Mouse (Mus musculus): ENCODE measurements at regions not wholly inside any gene's neighbourhood (a gene's known extent, or its start where the extent isn't known, plus 50 kb on each side); places are given as distances from the start of the nearest gene placed in this dataset.

DNA sequence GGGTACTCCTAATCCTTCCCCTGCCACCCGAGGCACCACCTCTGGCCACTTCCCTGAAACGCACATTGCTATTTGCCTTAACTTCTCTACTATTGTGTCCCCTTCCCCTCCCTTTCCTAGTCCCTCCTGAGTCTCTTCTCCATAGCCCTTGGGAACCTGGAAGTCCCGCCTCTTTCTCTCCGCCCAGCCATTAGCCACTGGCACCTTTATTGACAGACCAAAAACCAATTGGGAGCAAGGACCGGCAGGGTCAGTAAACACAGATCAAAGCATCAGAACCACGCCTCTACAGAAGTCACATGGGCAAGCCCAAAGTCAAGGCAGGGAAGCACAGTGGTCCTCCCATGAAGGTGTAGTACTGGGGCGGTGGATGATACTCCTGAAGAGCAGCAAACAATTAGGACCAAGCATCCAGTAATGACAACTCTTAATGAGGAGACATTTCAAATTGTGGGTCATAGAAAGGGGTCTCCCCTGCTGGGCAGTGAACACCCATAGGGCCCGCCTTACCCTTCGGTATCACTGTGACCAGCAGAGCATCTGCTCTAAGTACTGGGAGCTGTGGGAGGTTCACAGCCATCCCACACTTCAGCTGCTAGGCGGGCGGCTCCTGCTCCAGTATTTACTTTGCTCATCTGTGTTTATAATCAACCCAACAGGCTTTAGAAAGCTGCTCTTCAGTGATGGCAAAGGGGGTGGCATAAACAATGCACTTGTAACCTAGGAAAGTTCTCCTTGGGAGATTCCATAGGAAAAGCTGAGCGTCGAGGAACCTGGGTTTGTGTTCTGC, 226.5 kb upstream of the Mphosph6 start:
- DNase-seq, result no peak

DNA sequence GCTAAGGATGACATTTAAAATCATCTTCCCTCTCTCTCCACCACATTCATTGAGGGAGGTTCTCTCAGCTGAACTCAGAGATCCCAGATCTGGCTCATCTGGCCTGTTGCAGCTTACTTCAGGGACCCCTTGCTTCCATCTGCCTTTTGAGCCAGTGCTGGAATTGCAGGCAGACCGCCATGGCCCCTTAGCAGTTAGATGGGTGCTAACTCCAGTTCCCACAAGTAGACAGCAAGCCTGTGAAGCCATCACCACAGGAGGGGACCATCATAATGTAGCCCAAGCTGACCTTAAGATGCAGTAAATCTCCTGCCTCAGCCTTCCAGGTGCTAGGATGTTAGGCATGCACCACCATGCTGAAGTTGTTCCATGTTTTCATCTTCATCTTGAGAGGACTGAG, 221.7 kb upstream of the Mphosph6 start:
- no peak for DNase-seq

DNA sequence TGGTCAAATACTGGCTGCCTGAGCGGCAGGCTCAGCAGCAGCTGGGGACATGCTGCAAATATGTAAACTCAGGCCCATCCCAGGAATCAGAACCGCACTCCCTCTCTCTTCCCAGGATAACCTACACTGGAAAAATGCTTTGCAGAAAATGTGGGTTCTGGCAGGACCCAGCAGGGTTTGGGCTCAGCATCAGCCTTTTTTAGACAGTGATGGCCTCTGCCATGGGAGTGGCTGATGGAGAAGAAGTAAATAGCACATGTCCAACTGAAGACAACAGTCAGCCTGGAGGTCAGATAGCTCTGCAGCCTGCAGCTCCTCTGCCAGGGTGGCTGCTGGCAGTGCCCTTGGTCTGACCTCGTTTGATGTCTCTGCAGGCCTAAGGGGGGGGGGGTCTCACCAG, 220.2 kb upstream of the Mphosph6 start:
- no peak for DNase-seq

DNA sequence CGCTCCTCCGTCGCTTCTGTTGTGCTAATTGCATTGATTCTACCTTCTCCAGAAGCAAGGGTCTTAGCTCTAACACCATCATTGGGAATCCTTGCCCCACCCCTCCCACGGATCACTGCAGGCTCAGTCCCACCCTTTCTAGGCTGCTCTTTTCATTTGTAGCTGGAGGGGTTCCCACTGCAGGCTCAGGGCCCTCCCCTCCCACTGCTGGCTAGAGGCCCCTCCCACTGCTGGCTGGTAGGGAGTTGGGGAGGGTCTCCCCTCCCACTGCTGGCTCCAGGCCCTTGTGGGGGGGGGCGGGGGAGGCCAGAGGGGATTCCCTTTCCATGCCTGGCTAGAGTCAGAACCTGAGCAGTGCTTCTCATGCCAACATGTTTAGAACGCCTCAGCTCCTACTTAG, 215.5 kb upstream of the Mphosph6 start:
- DNase-seq, result no peak

DNA sequence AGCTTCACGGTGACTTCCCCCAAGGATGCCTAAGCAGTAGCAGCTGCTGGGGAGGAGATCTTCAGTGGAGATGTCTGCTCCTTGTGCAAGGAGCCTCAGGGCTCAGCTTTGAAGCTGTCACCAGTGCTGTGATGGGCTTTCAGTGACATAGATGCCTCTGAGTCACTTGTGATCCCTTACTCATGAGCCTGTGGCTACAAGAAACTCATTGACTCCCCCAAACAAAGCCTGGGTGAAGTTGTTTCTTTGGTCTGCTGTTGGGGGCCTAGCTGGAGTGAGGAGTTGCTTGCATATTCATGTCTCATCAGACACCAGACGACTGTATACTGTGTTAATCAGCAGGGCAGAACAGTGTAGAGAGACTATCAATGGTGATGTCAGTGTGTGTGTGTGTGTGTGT, 203.4 kb upstream of the Mphosph6 start:
- DNase-seq, result no peak

DNA sequence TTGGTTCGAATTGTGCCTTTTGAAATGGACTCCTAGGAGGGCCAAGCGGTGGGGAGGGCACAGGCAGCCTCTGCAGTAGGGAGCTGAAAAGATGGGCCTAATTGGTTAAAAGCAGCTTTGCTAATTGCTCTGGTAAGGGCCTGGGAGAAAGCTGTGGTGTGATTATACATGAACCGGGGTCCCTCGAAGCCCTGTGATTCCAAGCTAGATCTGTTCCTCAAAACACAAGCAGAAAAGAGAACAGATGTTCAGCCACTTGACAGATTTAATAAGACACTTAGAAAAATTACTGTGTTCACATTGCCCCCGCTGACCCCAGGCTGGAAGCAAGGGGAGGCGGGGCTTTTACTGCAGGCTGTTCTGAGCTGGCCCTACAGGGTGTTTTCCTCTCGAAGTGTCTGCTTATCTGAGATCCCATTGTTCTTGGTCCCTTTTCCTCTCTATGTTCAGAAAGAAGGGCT, 202.7 kb upstream of the Mphosph6 start:
- no peak for DNase-seq

DNA sequence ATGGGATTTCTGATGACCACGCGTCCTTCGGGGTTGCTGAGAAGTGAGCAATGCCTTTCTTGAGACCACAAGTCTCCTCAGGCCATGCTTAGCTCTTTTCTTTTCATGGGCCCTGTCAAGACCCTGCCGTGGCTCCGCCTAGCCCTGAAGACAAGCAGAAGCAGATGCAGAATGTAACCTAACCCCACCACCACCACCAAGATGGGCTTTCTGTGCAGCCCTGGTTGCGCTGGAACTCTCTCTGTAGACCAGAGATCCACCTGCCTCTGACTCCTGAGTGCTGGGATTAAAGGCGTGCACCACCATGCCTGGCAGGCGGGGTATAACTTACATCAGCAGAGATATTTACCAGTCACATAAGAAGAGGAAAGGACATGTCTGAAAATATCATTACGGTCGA, 199.4 kb upstream of the Mphosph6 start:
- DNase-seq, result no peak

DNA sequence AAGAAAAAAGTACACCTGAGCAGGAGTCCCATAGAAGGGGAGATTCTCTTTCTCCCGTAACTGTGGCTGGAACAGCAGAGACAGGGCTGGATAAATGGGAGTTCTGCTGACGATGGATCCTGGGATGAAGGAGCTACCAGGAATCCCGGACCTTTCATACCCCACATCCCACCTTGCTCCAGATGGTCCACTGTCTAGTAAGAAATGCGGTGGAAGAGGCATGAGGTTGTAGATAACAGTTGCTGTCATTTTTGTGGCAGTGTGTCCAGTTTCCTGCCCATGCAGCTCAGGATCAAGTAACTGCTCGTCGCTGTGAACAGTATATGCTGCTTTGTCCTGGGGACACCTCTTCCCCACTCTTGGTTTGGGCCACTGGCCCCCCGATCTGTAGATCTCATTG, 190.1 kb upstream of the Mphosph6 start:
- DNase-seq, result no peak

DNA sequence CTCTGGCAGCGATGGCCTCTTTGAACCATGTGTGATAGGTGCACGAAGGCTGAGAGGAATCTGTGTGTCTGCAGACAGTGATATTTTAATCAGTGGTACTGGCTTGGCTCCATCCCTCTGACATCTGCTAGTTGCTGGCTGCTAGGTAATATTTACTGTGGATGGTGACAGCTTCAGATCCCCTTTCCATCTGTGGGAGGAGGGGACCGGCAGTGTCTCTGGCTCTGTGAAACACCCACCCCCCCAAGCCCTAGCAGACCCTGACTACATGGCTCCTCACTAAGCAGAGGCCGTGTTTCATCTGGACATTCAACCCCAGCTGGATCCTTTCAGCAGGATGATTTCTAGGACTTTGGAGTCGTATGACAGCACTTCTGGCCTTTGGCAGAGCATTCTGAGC, 187.0 kb upstream of the Mphosph6 start:
- no peak for DNase-seq

DNA sequence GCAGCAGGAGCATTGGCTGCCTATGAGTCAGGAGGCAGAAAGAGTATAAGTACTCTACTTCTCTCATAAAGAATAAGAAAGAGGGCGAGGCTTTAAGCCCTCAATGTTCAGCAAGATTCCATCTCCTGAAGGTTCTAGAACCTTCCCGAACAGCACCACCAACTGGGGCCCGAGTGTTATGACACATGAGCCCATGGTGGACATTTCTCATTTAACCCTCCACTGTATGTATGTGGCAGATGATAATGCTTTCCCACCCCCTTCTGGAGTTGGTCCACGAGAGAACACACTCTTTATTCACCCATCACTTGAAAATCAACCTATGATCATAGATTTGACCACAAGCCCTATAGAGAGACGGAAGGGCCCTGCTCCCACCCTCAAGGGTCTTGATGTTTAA, 166.6 kb upstream of the Mphosph6 start:
- DNase-seq, result no peak

DNA sequence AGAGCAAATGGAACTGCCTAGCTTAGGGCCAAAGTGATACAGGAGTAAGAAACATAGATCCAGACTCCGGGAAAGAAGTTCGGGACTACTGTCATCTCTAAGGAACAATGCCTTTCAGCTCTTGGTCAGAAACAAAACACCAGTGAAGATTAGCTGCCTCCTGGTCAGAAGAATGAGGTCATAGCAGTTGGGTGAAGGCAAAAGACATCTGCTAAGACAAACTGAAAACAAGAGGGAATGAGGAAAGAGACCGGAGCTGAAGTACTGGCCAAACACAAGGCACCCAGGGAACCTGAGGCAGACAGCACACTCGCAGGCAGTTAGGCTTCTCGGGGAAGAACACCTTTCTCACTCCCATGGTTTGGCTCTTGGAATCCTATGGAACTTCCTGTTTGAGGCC, 164.8 kb upstream of the Mphosph6 start:
- no peak for DNase-seq

DNA sequence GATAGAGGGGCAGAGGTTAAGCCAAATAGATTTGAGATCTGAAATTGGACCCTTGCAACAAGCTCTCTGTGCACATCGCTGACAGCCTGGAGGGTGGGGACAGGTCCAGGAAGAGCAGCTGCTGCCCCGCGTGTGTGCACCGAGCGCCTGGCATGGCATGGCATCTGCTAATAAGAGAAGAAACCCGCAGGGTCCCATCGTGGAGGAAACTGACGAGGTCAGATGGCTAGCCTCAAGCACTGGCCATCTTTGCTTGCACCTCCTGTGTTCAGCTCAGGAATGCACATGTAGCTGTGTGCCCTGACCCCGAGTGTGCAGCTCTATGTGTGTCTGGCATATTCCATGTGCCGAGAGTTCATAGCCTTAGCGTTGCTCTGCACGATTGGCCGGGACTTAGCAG, 161.7 kb upstream of the Mphosph6 start:
- DNase-seq, result no peak

DNA sequence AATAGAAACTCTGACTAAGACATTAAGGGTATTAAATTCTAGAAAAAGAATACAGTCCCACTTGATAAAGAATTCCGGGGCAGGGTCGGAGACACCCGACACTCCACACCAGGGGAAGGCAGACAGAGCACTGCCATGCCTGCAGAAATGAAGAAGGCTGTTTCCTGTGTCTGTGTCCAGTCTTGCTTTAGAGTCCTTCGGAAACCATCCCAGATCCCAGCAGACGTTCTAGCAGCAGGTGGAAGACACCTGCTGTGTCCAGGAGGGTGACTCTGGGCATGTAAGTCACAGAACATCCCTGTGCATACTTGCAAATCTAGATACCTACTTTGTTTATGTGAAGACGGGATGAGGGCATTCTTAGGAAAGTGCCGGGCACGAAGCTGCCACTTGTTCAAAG, 160.9 kb upstream of the Mphosph6 start:
- DNase-seq, result no peak

DNA sequence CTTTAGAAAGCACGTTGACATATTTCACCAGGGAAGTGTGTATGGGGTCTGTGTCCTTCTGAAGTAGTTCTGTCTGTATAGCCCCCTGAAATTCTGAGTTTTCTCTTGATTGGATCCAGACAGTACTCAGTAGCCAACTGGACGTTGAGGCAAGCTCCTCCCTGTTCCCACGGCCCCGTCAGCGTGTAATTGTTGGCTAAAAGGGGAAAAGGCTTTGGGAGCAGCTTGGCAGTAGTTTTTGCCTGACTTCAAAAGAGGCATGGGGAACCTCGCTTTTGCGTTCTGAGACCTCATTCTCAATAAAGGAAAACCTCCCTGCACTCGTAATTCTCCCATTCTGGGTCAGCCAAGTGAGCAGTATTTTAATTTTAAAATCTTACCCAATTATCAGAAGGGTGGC, 157.8 kb upstream of the Mphosph6 start:
- no peak for DNase-seq

DNA sequence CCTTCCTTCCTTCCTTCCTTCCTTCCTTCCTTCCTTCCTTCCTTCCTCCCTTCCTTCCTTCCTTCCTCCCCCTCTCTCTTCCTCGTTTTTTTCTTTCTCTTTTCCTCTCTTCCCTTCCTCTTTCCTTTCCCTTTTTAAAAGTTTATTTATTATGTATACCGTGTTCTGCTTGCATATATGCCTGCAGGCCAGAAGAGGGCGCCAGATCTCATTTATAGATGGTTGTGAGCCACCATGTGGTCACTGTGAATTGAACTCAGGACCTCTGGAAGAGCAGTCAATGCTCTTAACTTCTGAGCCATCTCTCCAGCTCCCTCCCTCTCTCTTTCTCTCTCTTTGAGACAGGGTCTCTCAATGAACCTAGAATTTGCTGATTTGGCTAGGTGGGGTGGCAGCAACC, 157.2 kb upstream of the Mphosph6 start:
- DNase-seq, result no peak

DNA sequence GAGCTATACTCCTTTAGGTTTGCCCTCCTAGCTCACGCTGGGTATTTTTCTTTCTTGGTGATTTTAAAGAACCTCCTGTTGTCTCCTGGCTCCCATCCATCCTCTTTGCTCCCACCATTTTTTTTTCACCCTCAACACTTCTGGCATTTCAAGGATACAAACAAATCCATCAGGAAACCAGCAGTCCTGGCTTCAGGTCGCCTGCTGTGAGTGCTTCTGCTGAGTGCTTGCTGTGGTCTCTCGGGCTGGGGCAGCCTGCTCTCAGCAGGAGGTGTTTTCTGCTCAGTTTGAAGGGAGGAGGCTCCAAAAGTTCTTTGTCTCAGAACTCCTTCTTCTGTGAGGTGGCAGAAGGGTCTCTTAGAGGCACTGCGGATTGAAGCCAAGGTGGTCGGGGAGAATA, 149.9 kb upstream of the Mphosph6 start:
- no peak for DNase-seq

DNA sequence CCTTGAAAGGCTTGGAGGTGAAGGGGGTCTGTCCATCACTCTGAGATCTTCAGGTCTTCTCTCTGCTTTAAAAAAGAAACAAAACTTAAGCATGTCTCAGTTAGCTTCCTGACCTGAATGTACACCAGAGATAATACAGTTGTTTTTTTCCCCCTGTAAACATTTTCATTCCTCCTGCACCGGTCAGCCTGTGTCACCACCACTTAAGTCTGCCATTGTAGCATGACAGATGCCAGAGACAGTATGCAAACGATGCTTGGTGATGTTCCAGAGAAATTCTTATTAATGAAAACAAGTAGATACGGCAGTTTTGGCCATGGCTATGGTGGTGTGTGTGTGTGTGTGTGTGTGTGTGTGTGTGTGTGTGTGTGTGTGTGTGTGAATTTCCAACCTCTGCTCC, 144.8 kb upstream of the Mphosph6 start:
- DNase-seq, result no peak

DNA sequence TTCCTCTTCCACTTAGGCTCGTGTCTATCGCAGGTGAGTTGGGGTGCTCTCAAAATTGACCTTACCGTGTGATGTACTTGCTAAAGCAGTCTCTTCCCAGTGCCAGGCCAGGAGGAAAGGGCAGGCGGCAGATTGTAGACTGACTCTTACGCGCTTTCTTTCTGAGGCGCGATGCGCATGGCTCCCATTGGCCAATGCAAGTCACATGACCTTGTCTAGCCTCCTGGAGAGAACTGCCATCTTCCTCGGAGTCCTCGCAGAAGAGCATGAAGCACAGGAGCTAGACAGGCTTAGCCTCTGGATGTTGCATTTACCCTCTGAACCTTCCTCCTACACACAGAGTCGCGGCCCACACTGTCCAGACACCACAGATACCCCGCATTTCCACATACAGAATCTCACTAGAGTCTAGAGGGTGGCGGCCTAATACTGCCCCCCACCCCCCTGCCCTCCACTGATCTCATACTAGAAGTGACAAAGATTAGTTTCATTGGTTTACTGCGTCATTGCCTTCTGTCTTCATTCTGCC, 132.9 kb upstream of the Mphosph6 start:
- DNase-seq, result no peak

DNA sequence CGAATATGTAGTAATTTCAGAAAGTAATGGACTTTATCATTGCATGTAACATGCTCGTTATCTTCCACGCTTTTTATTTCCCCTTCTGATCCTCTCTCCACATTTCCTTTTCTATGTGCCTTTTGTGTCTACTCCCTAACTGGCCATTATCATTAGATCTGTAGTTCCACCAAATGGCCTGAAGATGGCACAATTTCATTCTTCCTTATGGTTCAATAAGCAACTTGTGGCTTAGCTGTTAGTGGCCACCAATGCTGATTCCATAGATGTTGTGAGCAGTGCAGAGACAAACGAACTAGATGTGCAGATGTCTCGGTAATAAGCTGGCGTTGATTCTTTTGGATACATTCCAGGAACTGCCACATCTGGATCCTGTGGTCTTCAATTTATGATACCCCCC, 128.9 kb upstream of the Mphosph6 start:
- DNase-seq, result peak; percentile 59

DNA sequence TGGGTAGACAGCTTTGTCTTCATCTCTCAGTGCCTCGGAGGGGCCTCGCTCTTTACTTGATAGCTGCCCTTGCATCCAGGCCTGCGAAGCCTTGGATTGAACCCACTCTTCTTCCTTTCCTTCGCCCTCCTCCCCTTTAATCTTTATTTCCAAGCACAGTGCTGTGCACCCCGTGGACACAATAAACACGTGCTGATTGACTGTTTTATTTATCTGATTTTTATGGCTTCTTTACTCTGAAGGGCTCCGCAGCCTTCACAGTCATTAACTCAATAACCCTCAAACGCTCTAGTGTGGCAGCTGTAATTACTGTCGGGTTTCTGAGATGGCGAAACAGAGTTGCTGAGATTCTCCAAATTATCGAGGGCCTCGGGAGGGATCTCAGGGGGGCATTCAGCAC, 127.9 kb upstream of the Mphosph6 start:
- no peak for DNase-seq

DNA sequence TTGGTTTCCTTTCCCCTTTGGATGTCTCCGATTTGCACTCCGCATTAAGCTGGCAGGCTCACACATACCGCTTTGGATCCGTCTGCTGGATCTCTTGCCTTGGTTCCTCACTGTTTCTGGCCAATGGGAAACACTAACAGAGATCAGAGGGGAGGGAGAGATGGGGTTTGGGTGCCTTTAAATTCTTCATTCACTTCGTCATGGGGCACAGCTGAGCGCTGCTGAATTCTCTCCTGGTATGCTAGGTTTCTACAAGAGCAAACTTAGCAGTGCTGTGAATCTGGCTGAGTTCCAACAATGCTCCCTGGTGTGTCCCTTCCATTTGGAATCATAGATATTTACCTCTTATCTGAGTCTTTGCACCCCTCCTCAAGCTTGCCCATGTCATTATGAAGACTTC, 121.6 kb upstream of the Mphosph6 start:
- no peak for DNase-seq

DNA sequence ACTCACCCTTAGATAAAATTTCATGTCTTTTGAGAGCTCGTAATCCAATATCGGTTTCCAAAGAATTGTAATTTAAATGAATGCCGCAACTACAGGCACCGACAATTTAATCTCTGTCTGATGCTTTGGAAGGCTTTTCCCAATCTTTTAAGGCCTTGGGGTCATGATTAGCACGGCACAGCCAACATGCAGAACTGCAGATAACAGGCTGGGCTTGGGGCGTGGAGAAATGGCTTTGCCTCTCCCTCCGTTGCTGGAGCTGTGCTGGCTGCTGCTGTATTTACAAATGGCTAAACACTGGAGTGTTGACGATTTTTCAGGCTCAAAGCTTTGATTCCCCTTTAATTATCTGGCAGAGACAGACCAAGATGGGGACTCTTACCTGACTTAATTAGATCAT, 101.3 kb upstream of the Mphosph6 start:
- no peak for DNase-seq

DNA sequence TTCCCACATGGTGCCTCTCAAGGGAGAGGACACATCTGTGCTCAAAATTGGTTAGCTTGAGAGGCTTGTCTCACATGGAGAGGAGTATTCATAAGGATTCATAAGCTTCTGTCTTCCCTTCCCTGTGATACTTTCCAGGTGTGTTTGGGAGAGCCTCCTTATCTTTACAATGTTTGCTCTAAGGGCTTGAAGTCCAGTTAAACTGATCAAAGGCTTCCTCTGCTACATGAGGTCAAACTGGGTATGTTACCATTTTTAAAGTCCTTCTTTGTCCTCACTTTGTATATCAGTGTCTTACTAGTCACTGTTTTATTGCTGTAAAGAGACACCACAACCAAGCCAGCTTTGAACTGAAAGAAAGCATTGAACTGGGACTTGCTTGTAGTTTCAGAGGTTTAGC, 98.1 kb upstream of the Mphosph6 start:
- DNase-seq, result no peak

DNA sequence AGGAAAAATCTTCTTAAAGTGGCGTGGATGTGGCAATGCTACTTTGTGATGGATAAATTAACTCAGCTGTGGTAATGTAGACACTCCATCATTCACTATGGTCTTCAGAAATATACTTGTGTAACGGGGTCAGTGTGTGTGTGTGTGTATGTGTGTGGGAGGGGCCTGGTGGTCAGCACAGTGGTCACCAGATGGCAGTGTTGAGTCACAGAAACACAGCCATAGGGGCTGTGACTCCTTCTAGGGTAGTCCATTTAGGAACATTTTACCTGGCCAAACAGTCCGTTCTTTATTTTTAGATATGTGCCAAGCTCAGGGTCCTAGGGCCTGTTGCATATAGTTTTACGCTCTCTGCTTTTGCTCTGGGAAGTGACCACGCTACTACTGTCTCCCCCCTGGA, 96.3 kb upstream of the Mphosph6 start:
- no peak for DNase-seq

DNA sequence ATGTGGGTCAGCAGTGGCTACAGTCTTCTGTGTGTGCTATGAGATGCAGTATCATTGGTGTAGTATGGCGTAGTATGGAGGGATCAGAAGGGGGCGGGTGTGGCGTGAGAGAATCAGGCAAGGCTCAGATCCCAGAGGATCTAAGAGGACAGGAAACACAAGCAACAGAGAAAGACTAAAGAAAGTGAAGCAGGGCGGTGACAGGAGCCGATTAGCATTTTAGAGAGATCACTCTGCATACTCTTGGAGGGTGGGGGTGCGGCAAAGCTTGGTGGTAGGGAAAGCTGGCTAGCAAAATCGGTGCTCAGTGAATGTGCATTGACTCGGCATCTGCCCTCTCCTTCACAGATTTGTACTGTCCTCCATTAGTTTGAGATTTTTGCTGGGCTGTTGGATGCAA, 93.1 kb upstream of the Mphosph6 start:
- no peak for DNase-seq
